22 mouse cellular contexts compared by ENCODE assay signal in genomic region chr3:57595506-57595905, GRCm38 (mm10). TPM values are rescaled to one million over a fixed set of nuclear protein-coding genes. Genes with fewer than 3 reads are reported as not detected.
A peak's percentile ranks its signal among the peaks of the same experiment; 100 is the strongest.
DNase-seq lines count a peak whose midpoint lies in the region; ATAC-seq and TF ChIP-seq lines count a peak whose summit lies in the region.
"Had no signal": no experiment of that assay in that cellular context is flagged by ENCODE, and none has a peak within 500 bp of the region (broad histone marks: within the 10 kb centered on the region; RNA-seq: fewer than 3 reads in every experiment).

No protein-coding gene starts in this region.

- no peaks in the 10 kb centered on the region for H3K27me3 ChIP-seq in kidney, adult 2 months (replicated peaks; ENCODE audit: control insufficient read depth, insufficient read depth, low read length)
- no peaks in the 10 kb centered on the region for H3K27me3 ChIP-seq in liver, adult 2 months (ENCODE audit: control insufficient read depth, insufficient read depth, low read length)
- H3K27me3 ChIP-seq in liver, postnatal 0 days (ENCODE audit: insufficient read depth, low read length), result no peaks in the 10 kb centered on the region
- H3K27me3 ChIP-seq: CH12.LX, Patski had no signal

- no peak overlapping the region for H3K4me2 ChIP-seq in liver, postnatal 0 days (ENCODE audit: low read depth, low read length)

- TF ChIP-seq POLR2A in kidney, adult 2 months (IDR thresholded peaks at IDR 0.05; ENCODE audit: low read depth, low read length), result no peak
- no peak for TF ChIP-seq POLR2A in liver, adult 2 months (IDR thresholded peaks at IDR 0.05; ENCODE audit: extremely low read depth, insufficient read depth, low read length)

- H3K27ac ChIP-seq in kidney, adult 2 months (ENCODE audit: insufficient read depth, low read depth, low read length), result peak overlapping the region; percentile 87
- no peak overlapping the region; the same call in 1 of the 2 replicates for H3K27ac ChIP-seq in liver, adult 2 months (replicated peaks; ENCODE audit: insufficient read depth, low read depth, low read length)
- no peak overlapping the region for H3K27ac ChIP-seq in liver, postnatal 0 days (ENCODE audit: low read depth)

- DNase-seq in kidney, adult 2 months, result peak; percentile 81
- DNase-seq in kidney, adult 11 months, result no peak
- peak; percentile 83 for DNase-seq in kidney, adult 9 months
- no peak for DNase-seq in kidney, postnatal 10 days
- peak; percentile 89 for DNase-seq in liver, adult 2 months (ENCODE audit: extremely low read depth, low read depth, low spot score)
- DNase-seq in liver, postnatal 0 days, result no peak
- DNase-seq: adrenal gland, adult 2 months; adrenal gland, adult 8-10 months; adrenal gland, postnatal 10 days; adrenal gland, postnatal 14 days; adrenal gland, postnatal 25 days; adrenal gland, postnatal 36 days; B cell, adult 2 months; cerebellum, adult 11 months; cerebellum, adult 11-12 months; cerebellum, adult 18-20 months had no signal

- no peak for TF ChIP-seq CTCF in kidney, adult 2 months (conservative IDR thresholded peaks at IDR 0.05; ENCODE audit: insufficient read depth, insufficient read length, low read depth, low read length)
- TF ChIP-seq CTCF in liver, adult 2 months (IDR thresholded peaks at IDR 0.05; ENCODE audit: low read depth, low read length), result no peak
- no peak for TF ChIP-seq CTCF in liver, postnatal 0 days (IDR thresholded peaks at IDR 0.05; ENCODE audit: low read depth)

- H3K36me3 ChIP-seq in kidney, adult 2 months (ENCODE audit: control insufficient read depth, insufficient read depth, low read length), result no peaks in the 10 kb centered on the region
- no peaks in the 10 kb centered on the region for H3K36me3 ChIP-seq in liver, adult 2 months (ENCODE audit: control insufficient read depth, insufficient read depth, low read length)
- H3K36me3 ChIP-seq in liver, postnatal 0 days (replicated peaks; ENCODE audit: insufficient read depth, low read length), result no peaks in the 10 kb centered on the region
- H3K36me3 ChIP-seq: G1E had no signal

- TF ChIP-seq EP300 in liver, postnatal 0 days (IDR thresholded peaks at IDR 0.05; ENCODE audit: low read depth), result no peak

- H3K9ac ChIP-seq in liver, adult 2 months (ENCODE audit: low read depth, low read length), result no peak overlapping the region
- H3K9ac ChIP-seq in liver, postnatal 0 days (replicated peaks), result no peak overlapping the region

- no peaks in the 10 kb centered on the region for H3K9me3 ChIP-seq in liver, postnatal 0 days (ENCODE audit: low read length)
- H3K9me3 ChIP-seq: G1E had no signal

- H3K4me1 ChIP-seq in kidney, adult 2 months (ENCODE audit: control insufficient read depth, insufficient read depth, low read length), result peaks cover 10% of the 10 kb centered on the region; the same call in 1 of the 2 replicates
- H3K4me1 ChIP-seq in liver, adult 2 months (ENCODE audit: control insufficient read depth, insufficient read depth, low read length), result peaks cover 2% of the 10 kb centered on the region; the same call in 1 of the 2 replicates
- H3K4me1 ChIP-seq in liver, postnatal 0 days (ENCODE audit: insufficient read depth), result no peaks in the 10 kb centered on the region

- ATAC-seq in liver, postnatal 0 days, result no peak
- ATAC-seq: activated CD4-positive, CD25-positive, alpha-beta regulatory T cell, adult 4 months; CD4-positive, CD25-positive, alpha-beta regulatory T cell, adult 4 months; Patski had no signal

- no peak overlapping the region for H3K4me3 ChIP-seq in kidney, adult 2 months (ENCODE audit: insufficient read depth, low read depth, low read length)
- no peak overlapping the region for H3K4me3 ChIP-seq in liver, adult 2 months (ENCODE audit: insufficient read depth, low read depth, low read length)
- no peak overlapping the region for H3K4me3 ChIP-seq in liver, postnatal 0 days (ENCODE audit: low read depth, low read length)

- no peaks in the 10 kb centered on the region for H3K79me2 ChIP-seq in liver, adult 2 months (ENCODE audit: control insufficient read depth, insufficient read depth, low read length)

RNA-seq across cellular contexts. Expression of gene Wwtr1, which starts 19.8 kb away (rescaled TPM):
- polyA plus RNA-seq in kidney, adult 2 months (2012; rRNA removed), result 29.6 and 31.2 TPM in 2 replicates
- total RNA-seq in liver, adult 2 months (2014; rRNA removed), result 10.5 and 11.9 TPM in 2 replicates
- polyA plus RNA-seq in liver, adult 2 months (2012; rRNA removed), result 4.9 and 5.4 TPM in 2 replicates
- polyA plus RNA-seq in liver, postnatal 0 days (2015; fragmentation: Nextera tagmentation; extraction: Ambion mirVana), result 2.7 TPM in 2 replicates
- total RNA-seq: MEL had no signal
- polyA plus RNA-seq: CD4-positive, CD25-positive, alpha-beta regulatory T cell, adult 4 months; G1E had no signal

RNA-seq across cellular contexts. Expression of gene Commd2, which starts 56.0 kb away (rescaled TPM):
- 24.2 and 26.1 TPM in 2 replicates for polyA plus RNA-seq in kidney, adult 2 months (2012; rRNA removed)
- 17.3 and 21.2 TPM in 2 replicates for total RNA-seq in liver, adult 2 months (2014; rRNA removed)
- polyA plus RNA-seq in liver, adult 2 months (2012; rRNA removed), result 13.4 and 13.9 TPM in 2 replicates
- 37.7 and 38.3 TPM in 2 replicates for polyA plus RNA-seq in liver, postnatal 0 days (2015; fragmentation: Nextera tagmentation; extraction: Ambion mirVana)

Comparison
In these comparisons a context has a peak if more than half of its experiments do, and no peak if none do; other contexts are left out.
1. DNase-seq: peak in kidney, adult 2 months (single experiment), kidney, adult 9 months (single experiment) and liver, adult 2 months (single experiment); none in kidney, adult 11 months (single experiment), kidney, postnatal 10 days (single experiment) and liver, postnatal 0 days (single experiment).